Mouse (Mus musculus) cortical plate, adult 2 months (tissue): ENCODE results near the gene Slc25a10.

ENCODE experiments used
- CTCF ChIP-seq: fragments of 200-500 bp; IDR thresholded peaks from 2 replicates; pipeline ENCODE4 v1.5.1; 2011; ENCODE audit warnings: mild to moderate bottlenecking, control low read depth, low read length; ENCODE audit not compliant: insufficient read depth; ENCODE audit errors: extremely low read depth
- POLR2A ChIP-seq: fragments of 200-500 bp; IDR thresholded peaks from 2 replicates; pipeline ENCODE4 v1.6.1; 2011; ENCODE audit warnings: mild to moderate bottlenecking, low read length, control low read depth; ENCODE audit not compliant: insufficient read depth; ENCODE audit errors: extremely low read depth

DNA sequence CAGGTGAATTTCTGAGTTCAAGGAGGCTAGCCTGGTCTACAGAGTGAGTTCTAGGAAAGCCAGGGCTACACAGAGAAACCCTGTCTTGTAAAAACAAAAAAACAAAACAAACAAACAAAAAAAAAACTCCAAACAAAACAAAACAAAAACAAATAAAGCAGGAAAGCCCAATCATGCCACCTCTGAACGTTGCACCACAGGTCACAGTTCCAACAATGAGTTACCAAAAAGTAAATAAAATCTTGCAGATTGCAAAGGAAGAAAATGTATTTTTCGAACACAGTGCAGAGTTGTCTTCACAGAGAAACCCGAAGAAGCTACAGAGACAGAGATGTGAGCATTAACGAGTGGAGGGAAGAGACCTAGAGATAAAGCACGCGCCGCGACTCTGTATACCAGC is 30.9 kb downstream of the Slc25a10 start:
- no peak for TF ChIP-seq CTCF
- no peak for TF ChIP-seq POLR2A
